Mouse (Mus musculus) hindbrain, embryonic 13.5 days (tissue): Measurements from ENCODE around the gene Myo1e. TPM values are rescaled to one million over a fixed set of nuclear protein-coding genes. Genes with fewer than 3 reads are reported as not detected.

ENCODE experiments used
- ATAC-seq: fragments of 200-750 bp; cut with Nextera tagmentation; 2 replicates; pipeline ENCODE4 v1.8.0; 2017; ENCODE audit warnings: moderate TSS enrichment; ENCODE audit not compliant: low FRiP score
- H3K27ac ChIP-seq: fragments of 300-500 bp; sonication (generic); 2 replicates; pipeline ENCODE4 v1.5.1; 2015; ENCODE audit warnings: inconsistent platforms, mild to moderate bottlenecking, moderate library complexity
- H3K27me3 ChIP-seq: fragments of 300-500 bp; sonication (generic); 2 replicates; pipeline ENCODE4 v1.6.1; 2015; ENCODE audit warnings: mild to moderate bottlenecking, inconsistent platforms
- H3K36me3 ChIP-seq: fragments of 300-500 bp; sonication (generic); 2 replicates; pipeline ENCODE4 v1.6.1; 2015; ENCODE audit warnings: mild to moderate bottlenecking, inconsistent platforms
- H3K4me1 ChIP-seq: fragments of 300-500 bp; sonication (generic); replicated peaks from 2 replicates; pipeline ENCODE4 v1.6.1; 2015; ENCODE audit warnings: inconsistent platforms
- H3K4me2 ChIP-seq: fragments of 300-500 bp; sonication (generic); 2 replicates; pipeline ENCODE4 v1.6.1; 2015; ENCODE audit warnings: inconsistent platforms, mild to moderate bottlenecking, moderate library complexity
- H3K4me3 ChIP-seq: fragments of 300-500 bp; sonication (generic); 2 replicates; pipeline ENCODE4 v1.5.1; 2015; ENCODE audit warnings: mild to moderate bottlenecking, inconsistent platforms
- H3K9ac ChIP-seq: fragments of 300-500 bp; sonication (generic); 2 replicates; pipeline ENCODE4 v1.6.1; 2015; ENCODE audit warnings: mild to moderate bottlenecking, inconsistent platforms
- H3K9me3 ChIP-seq: fragments of 300-500 bp; sonication (generic); 2 replicates; pipeline ENCODE4 v1.6.1; 2016; ENCODE audit warnings: inconsistent platforms
- WGBS: fragments of 180-500 bp; shearing (Covaris S2); methylation state at CpG from one replicate; pipeline ENCODE4 v1.1.7; 2015; 5-methylcytosine and 5-hydroxymethylcytosine counted together
- polyA plus RNA-seq: library from polyadenylated mRNA; unstranded; fragments of >200 nt; fragmentation: Nextera tagmentation; extraction: Ambion mirVana; gene quantifications from 2 replicates; pipeline ENCODE4 v1.2.1, GENCODE M21; 2015

The Myo1e gene
- polyA plus RNA-seq, 1 experiment from 2014 or later = 9.2 TPM

DNA sequence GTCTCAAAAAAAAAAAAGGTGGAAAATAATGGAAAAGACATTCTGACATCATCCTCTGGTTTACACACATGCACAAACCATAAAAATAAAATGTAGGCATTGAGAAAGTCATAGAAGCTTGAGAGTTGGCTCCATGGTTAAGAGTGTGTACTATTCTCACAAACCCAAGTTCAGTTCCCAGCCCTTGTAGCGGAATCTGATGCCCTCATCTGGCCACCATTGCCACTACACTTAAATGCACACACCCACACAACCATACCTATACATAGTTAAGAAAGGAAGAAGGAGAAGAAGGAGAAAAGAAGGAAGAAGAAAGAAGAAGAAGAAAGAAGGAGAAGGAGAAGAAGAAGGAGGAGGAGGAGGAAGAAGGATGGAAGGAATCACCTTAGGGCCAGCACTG, 106.9 kb downstream of the Myo1e start:
- Histone ChIP-seq H3K4me2 (no peak overlapping the region), H3K9me3 (no peaks in the 10 kb centered on the region), H3K27me3 (no peaks in the 10 kb centered on the region), H3K9ac (no peak overlapping the region), H3K4me1 (no peaks in the 10 kb centered on the region), H3K4me3 (no peak overlapping the region), H3K27ac (no peak overlapping the region), H3K36me3 (no peaks in the 10 kb centered on the region)
- no peak for ATAC-seq
- WGBS = 86% methylated on average over 1 of the region's 1 CpGs

DNA sequence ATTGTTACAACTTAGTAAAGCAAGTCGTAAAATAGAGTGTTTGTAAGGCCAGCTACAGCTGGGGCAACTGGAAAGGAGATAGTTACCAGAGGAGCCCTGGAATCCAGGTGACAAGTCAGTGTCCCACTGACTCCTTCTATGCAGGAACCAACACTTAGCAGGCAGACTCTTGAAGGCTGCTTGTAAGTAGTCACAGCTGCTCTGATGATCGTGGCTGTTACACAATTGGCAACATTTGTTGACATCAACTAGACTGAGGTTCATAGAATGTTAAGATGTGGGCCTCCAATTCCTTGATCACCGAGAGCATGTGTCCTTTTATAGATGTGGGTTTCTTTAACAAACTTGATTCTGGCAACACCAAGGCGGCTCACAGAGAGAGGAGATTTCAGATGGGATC, 108.0 kb downstream of the Myo1e start:
- Histone ChIP-seq H3K4me2 (no peak overlapping the region), H3K36me3 (no peaks in the 10 kb centered on the region), H3K27ac (no peak overlapping the region), H3K4me3 (no peak overlapping the region), H3K4me1 (no peaks in the 10 kb centered on the region), H3K9ac (no peak overlapping the region), H3K9me3 (no peaks in the 10 kb centered on the region), H3K27me3 (no peaks in the 10 kb centered on the region)
- no peak for ATAC-seq
- WGBS = 83% methylated on average over 4 of the region's 4 CpGs

GRCm38 (mm10) chr9:70318601-70319000, 111.5 kb downstream of the Myo1e start:
- Histone ChIP-seq H3K27ac (no peak overlapping the region), H3K4me2 (no peak overlapping the region), H3K4me3 (no peak overlapping the region), H3K4me1 (no peaks in the 10 kb centered on the region), H3K36me3 (no peaks in the 10 kb centered on the region), H3K27me3 (no peaks in the 10 kb centered on the region), H3K9me3 (no peaks in the 10 kb centered on the region), H3K9ac (no peak overlapping the region)
- 74% methylated on average over 3 of the region's 3 CpGs for WGBS
- no peak for ATAC-seq

GRCm38 (mm10) chr9:70324336-70324735, 117.2 kb downstream of the Myo1e start:
- H3K4me2 ChIP-seq = no peak overlapping the region
- WGBS = 90% methylated on average over 4 of the region's 4 CpGs
- H3K4me3 ChIP-seq = no peak overlapping the region
- no peaks in the 10 kb centered on the region for H3K27me3 ChIP-seq
- no peak for ATAC-seq
- H3K36me3 ChIP-seq = no peaks in the 10 kb centered on the region
- no peak overlapping the region for H3K27ac ChIP-seq
- H3K9me3 ChIP-seq = no peaks in the 10 kb centered on the region
- H3K9ac ChIP-seq = no peak overlapping the region
- no peaks in the 10 kb centered on the region for H3K4me1 ChIP-seq

- Histone ChIP-seq H3K4me3 (no peak overlapping the region), H3K36me3 (no peaks in the 10 kb centered on the region), H3K27me3 (no peaks in the 10 kb centered on the region), H3K9me3 (no peaks in the 10 kb centered on the region), H3K9ac (no peak overlapping the region), H3K4me1 (no peaks in the 10 kb centered on the region), H3K27ac (no peak overlapping the region), H3K4me2 (no peak overlapping the region)
- no peak for ATAC-seq
- 77% methylated on average over 8 of the region's 8 CpGs for WGBS
Measured at GRCm38 (mm10) chr9:70325880-70326595, 118.9 kb downstream of the Myo1e start.

DNA sequence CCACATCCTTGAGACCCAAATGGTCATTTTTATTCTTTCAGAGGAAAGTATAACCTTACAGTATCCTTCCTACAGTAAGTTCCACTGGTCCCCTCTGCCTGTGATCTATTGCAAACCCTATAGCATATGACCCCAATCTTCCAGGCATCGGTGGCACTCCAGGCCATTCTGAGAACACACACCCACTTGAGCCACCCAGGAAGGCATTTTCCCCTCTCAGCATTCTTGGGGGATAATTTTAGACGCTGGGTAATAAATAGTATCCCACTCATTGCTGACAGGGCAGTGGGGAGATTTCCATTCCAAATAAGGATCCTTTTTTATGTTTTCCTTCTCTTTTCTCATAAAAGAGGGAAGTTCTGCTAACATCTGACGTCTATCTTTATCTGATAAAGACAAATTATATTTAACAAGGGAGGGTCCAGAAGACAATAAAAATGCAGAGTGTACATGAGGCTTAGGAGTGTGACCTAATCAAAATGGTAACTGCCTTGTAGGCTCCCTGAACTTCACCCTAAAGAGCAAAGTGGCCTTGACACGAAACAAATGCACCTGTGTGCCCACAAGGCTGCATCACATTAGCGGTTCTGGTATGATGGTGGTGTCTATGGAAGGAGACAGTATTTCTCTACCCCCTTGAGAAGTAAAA, 121.2 kb downstream of the Myo1e start:
- ATAC-seq = no peak
- no peak overlapping the region for H3K4me2 ChIP-seq
- H3K4me1 ChIP-seq = no peaks in the 10 kb centered on the region
- H3K27me3 ChIP-seq = no peaks in the 10 kb centered on the region
- no peak overlapping the region for H3K27ac ChIP-seq
- 87% methylated on average over 5 of the region's 5 CpGs for WGBS
- no peak overlapping the region for H3K4me3 ChIP-seq
- H3K9me3 ChIP-seq = no peaks in the 10 kb centered on the region
- no peaks in the 10 kb centered on the region for H3K36me3 ChIP-seq
- H3K9ac ChIP-seq = no peak overlapping the region

GRCm38 (mm10) chr9:70331727-70332335, 124.7 kb downstream of the Myo1e start:
- H3K4me2 ChIP-seq = no peak overlapping the region
- H3K27ac ChIP-seq = no peak overlapping the region
- H3K36me3 ChIP-seq = no peaks in the 10 kb centered on the region
- no peak for ATAC-seq
- no peaks in the 10 kb centered on the region for H3K4me1 ChIP-seq
- no peak overlapping the region for H3K4me3 ChIP-seq
- H3K9me3 ChIP-seq = no peaks in the 10 kb centered on the region
- H3K9ac ChIP-seq = no peak overlapping the region
- 92% methylated on average over 11 of the region's 11 CpGs for WGBS
- H3K27me3 ChIP-seq = no peaks in the 10 kb centered on the region

DNA sequence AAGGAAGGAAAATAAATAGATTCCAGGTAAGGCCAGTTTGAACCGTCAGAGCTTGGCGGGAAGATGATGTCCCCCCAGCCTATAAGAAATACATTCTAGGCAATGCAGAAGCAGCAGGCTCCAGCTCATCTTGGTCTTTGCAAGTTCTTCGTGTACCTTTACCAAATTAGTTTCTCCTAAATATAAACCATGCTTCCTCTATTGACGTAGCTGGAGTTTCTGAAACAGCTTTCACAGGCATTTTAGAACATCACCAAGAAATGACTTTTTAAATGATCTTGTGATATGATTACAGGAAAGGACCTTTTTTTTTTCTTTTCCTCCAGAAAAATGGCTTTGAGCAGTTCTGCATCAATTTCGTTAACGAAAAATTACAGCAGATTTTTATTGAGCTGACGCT, 131.2 kb downstream of the Myo1e start:
- Histone ChIP-seq H3K27ac (no peak overlapping the region), H3K27me3 (no peaks in the 10 kb centered on the region), H3K4me1 (no peaks in the 10 kb centered on the region), H3K4me3 (no peak overlapping the region), H3K36me3 (peaks cover 18% of the 10 kb centered on the region; the same call in 1 of the 2 replicates), H3K9me3 (no peaks in the 10 kb centered on the region), H3K4me2 (no peak overlapping the region), H3K9ac (no peak overlapping the region)
- 94% methylated on average over 7 of the region's 7 CpGs for WGBS
- no peak for ATAC-seq

GRCm38 (mm10) chr9:70338894-70339293, 131.7 kb downstream of the Myo1e start:
- Histone ChIP-seq H3K27ac (no peak overlapping the region), H3K4me3 (no peak overlapping the region), H3K4me2 (no peak overlapping the region), H3K9ac (no peak overlapping the region), H3K36me3 (peaks cover 21% of the 10 kb centered on the region; the same call in 1 of the 2 replicates), H3K27me3 (no peaks in the 10 kb centered on the region), H3K4me1 (no peaks in the 10 kb centered on the region), H3K9me3 (no peaks in the 10 kb centered on the region)
- no peak for ATAC-seq

DNA sequence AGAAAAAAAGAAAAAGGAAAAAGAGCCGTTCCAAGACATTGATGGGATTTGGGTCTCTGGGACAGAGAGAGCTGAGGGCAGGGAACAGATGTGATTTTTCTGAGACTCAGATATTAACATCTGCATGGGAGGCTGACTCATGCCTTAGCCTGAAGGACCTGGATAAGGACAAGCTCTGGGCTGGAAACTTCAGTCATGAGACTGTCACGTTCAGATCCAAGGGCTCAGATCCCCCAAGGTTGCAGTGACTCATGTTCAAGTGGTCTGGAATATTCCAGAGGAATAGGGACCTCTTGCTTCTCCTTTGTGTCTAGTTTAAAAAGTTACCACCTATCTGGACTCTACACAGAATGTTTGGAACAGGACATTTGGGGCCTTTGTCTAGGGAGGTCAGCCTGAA, 142.1 kb downstream of the Myo1e start:
- Histone ChIP-seq H3K4me3 (no peak overlapping the region), H3K9me3 (no peaks in the 10 kb centered on the region), H3K27ac (no peak overlapping the region), H3K9ac (no peak overlapping the region), H3K4me2 (no peak overlapping the region), H3K4me1 (peaks cover 7% of the 10 kb centered on the region), H3K27me3 (no peaks in the 10 kb centered on the region), H3K36me3 (0 out of 2 replicates have a peak, but pooled peaks cover under 1% of the 10 kb centered on the region)
- no peak for ATAC-seq
- WGBS = 92% methylated on average over 2 of the region's 2 CpGs

DNA sequence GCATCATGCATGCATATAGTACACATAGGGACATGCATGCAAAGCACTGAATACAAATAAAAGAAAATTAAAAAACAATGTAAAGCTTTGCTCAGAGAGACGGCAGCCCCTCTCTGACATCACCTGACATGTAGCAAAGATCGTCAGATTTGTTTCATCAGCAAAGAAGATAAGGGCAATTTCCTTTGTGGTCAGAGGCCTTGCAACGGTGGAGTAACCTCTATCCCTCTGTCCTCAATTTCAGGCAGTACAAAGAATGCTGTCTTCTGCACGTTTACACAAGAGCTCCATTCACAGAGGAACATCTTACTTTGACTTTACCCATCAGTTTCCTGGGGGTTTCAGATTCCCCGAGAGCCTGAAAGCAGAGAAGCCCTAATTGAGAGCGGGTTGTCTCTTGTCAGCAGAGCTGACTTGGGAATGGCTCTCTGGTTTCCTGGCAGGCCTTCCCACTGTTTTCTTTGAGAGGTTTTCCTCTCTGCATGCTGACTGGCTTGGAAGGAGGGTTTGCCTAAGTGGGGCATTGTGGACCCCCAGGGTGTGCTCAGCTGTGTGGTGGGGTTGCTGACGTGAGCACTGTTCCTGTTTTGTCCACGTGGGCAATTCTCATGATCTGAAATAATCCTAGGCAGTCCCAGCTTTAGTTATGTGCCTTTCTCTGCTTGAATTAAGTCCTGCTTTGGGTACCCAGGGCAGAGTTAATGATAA, 144.6 kb downstream of the Myo1e start:
- no peak overlapping the region for H3K4me2 ChIP-seq
- H3K27ac ChIP-seq = peak overlapping the region; percentile 55; the same call in 1 of the 2 replicates
- 36% methylated on average over 8 of the region's 8 CpGs for WGBS
- H3K4me3 ChIP-seq = no peak overlapping the region
- no peaks in the 10 kb centered on the region; the same call in 1 of the 2 replicates for H3K36me3 ChIP-seq
- no peak overlapping the region for H3K9ac ChIP-seq
- ATAC-seq = no peak
- no peaks in the 10 kb centered on the region for H3K27me3 ChIP-seq
- no peaks in the 10 kb centered on the region for H3K9me3 ChIP-seq
- H3K4me1 ChIP-seq = peaks cover 7% of the 10 kb centered on the region

DNA sequence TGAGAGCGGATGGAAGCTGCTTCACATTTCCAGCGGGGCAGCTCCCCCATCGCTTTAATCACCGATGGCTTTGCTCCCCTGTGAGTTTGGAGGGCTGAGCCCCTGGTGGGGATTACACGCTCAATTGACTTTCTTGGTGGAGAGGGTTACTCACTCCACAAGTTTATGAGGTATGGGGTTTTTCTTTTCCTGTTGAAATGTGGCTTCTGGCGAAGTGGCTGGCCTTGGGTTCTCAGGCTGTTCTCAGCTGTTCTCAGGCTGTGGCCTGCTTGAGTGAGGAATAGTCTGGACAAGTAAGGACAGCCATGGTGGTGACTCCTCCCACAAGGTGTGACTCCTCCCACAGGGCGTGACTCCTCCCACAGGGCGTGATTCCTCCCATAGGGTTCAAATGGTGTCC, 149.1 kb downstream of the Myo1e start:
- no peak for ATAC-seq
- peaks cover 14% of the 10 kb centered on the region for H3K36me3 ChIP-seq
- H3K4me3 ChIP-seq = no peak overlapping the region
- H3K9me3 ChIP-seq = no peaks in the 10 kb centered on the region
- no peaks in the 10 kb centered on the region for H3K27me3 ChIP-seq
- H3K4me2 ChIP-seq = no peak overlapping the region
- H3K4me1 ChIP-seq = peaks cover 7% of the 10 kb centered on the region
- H3K9ac ChIP-seq = no peak overlapping the region
- H3K27ac ChIP-seq = no peak overlapping the region
- WGBS = 52% methylated on average over 8 of the region's 8 CpGs
